Mouse (Mus musculus): Measurements from ENCODE around the gene Enpp1. TPM values are rescaled to one million over a fixed set of nuclear protein-coding genes. Genes with fewer than 3 reads are reported as not detected.

Enpp1 gene
- polyA plus RNA-seq, 1 experiment from 2014 or later = 6.3 TPM

GRCm38 (mm10) chr10:24739171-24739570, 27.2 kb upstream of the Enpp1 start:
- H3K36me3 ChIP-seq (ENCODE audit: control insufficient read depth, insufficient read depth, low read length) = no peaks in the 10 kb centered on the region
- no peak overlapping the region for H3K9ac ChIP-seq (ENCODE audit: low read depth, low read length)
- H3K4me1 ChIP-seq (ENCODE audit: control insufficient read depth, insufficient read depth, low read length) = no peaks in the 10 kb centered on the region
- 87% methylated on average over 2 of the region's 2 CpGs for WGBS (ENCODE audit: insufficient replicate concordance)
- H3K4me3 ChIP-seq (ENCODE audit: low read depth, low read length) = no peak overlapping the region
- no peaks in the 10 kb centered on the region for H3K9me3 ChIP-seq (replicated peaks; ENCODE audit: control insufficient read depth, low read length)
- no peaks in the 10 kb centered on the region for H3K27me3 ChIP-seq (ENCODE audit: control insufficient read depth, insufficient read depth, low read length)
- no peak overlapping the region for H3K4me2 ChIP-seq
- ATAC-seq (replicated peaks; ENCODE audit: insufficient number of reproducible peaks, low FRiP score, low TSS enrichment) = no peak
- no peak overlapping the region for H3K27ac ChIP-seq (ENCODE audit: low read depth, low read length)

GRCm38 (mm10) chr10:24738456-24738855, 26.5 kb upstream of the Enpp1 start:
- WGBS (ENCODE audit: insufficient replicate concordance) = 80% methylated on average over 2 of the region's 2 CpGs
- no peak for ATAC-seq (replicated peaks; ENCODE audit: insufficient number of reproducible peaks, low FRiP score, low TSS enrichment)
- Histone ChIP-seq H3K4me2 (no peak overlapping the region), H3K36me3 (ENCODE audit: control insufficient read depth, insufficient read depth, low read length) (no peaks in the 10 kb centered on the region), H3K4me3 (ENCODE audit: low read depth, low read length) (no peak overlapping the region), H3K9ac (ENCODE audit: low read depth, low read length) (no peak overlapping the region), H3K4me1 (ENCODE audit: control insufficient read depth, insufficient read depth, low read length) (no peaks in the 10 kb centered on the region), H3K9me3 (replicated peaks; ENCODE audit: control insufficient read depth, low read length) (no peaks in the 10 kb centered on the region), H3K27ac (ENCODE audit: low read depth, low read length) (no peak overlapping the region), H3K27me3 (ENCODE audit: control insufficient read depth, insufficient read depth, low read length) (no peaks in the 10 kb centered on the region)

GRCm38 (mm10) chr10:24735027-24735777, 23.2 kb upstream of the Enpp1 start:
- H3K4me1 ChIP-seq (ENCODE audit: control insufficient read depth, insufficient read depth, low read length) = peaks cover 4% of the 10 kb centered on the region; the same call in 1 of the 2 replicates
- no peak overlapping the region for H3K4me2 ChIP-seq
- no peak overlapping the region for H3K9ac ChIP-seq (ENCODE audit: low read depth, low read length)
- H3K4me3 ChIP-seq (ENCODE audit: low read depth, low read length) = no peak overlapping the region
- WGBS (ENCODE audit: insufficient replicate concordance) = 83% methylated on average over 5 of the region's 5 CpGs
- no peaks in the 10 kb centered on the region for H3K27me3 ChIP-seq (ENCODE audit: control insufficient read depth, insufficient read depth, low read length)
- H3K27ac ChIP-seq (ENCODE audit: low read depth, low read length) = no peak overlapping the region
- H3K9me3 ChIP-seq (replicated peaks; ENCODE audit: control insufficient read depth, low read length) = no peaks in the 10 kb centered on the region
- H3K36me3 ChIP-seq (ENCODE audit: control insufficient read depth, insufficient read depth, low read length) = no peaks in the 10 kb centered on the region
- ATAC-seq (replicated peaks; ENCODE audit: insufficient number of reproducible peaks, low FRiP score, low TSS enrichment) = no peak

GRCm38 (mm10) chr10:24727478-24727877, 15.5 kb upstream of the Enpp1 start:
- Histone ChIP-seq H3K4me1 (ENCODE audit: control insufficient read depth, insufficient read depth, low read length) (peaks cover 4% of the 10 kb centered on the region; the same call in 1 of the 2 replicates), H3K36me3 (ENCODE audit: control insufficient read depth, insufficient read depth, low read length) (no peaks in the 10 kb centered on the region), H3K27ac (ENCODE audit: low read depth, low read length) (no peak overlapping the region), H3K9me3 (replicated peaks; ENCODE audit: control insufficient read depth, low read length) (no peaks in the 10 kb centered on the region), H3K4me2 (no peak overlapping the region), H3K4me3 (ENCODE audit: low read depth, low read length) (no peak overlapping the region), H3K9ac (ENCODE audit: low read depth, low read length) (no peak overlapping the region), H3K27me3 (ENCODE audit: control insufficient read depth, insufficient read depth, low read length) (no peaks in the 10 kb centered on the region)
- no peak for ATAC-seq (replicated peaks; ENCODE audit: insufficient number of reproducible peaks, low FRiP score, low TSS enrichment)
- WGBS (ENCODE audit: insufficient replicate concordance) = 83% methylated on average over 4 of the region's 4 CpGs

GRCm38 (mm10) chr10:24725197-24725596, 13.2 kb upstream of the Enpp1 start:
- H3K4me1 ChIP-seq (ENCODE audit: control insufficient read depth, insufficient read depth, low read length) = no peaks in the 10 kb centered on the region
- H3K27ac ChIP-seq (ENCODE audit: low read depth, low read length) = no peak overlapping the region
- no peak overlapping the region for H3K9ac ChIP-seq (ENCODE audit: low read depth, low read length)
- H3K27me3 ChIP-seq (ENCODE audit: control insufficient read depth, insufficient read depth, low read length) = no peaks in the 10 kb centered on the region
- H3K4me2 ChIP-seq = no peak overlapping the region
- no peak for ATAC-seq (replicated peaks; ENCODE audit: insufficient number of reproducible peaks, low FRiP score, low TSS enrichment)
- no peaks in the 10 kb centered on the region for H3K36me3 ChIP-seq (ENCODE audit: control insufficient read depth, insufficient read depth, low read length)
- WGBS (ENCODE audit: insufficient replicate concordance) = 88% methylated on average over 2 of the region's 2 CpGs
- no peaks in the 10 kb centered on the region for H3K9me3 ChIP-seq (replicated peaks; ENCODE audit: control insufficient read depth, low read length)
- no peak overlapping the region for H3K4me3 ChIP-seq (ENCODE audit: low read depth, low read length)

- Histone ChIP-seq H3K27me3 (ENCODE audit: control insufficient read depth, insufficient read depth, low read length) (no peaks in the 10 kb centered on the region), H3K4me1 (ENCODE audit: control insufficient read depth, insufficient read depth, low read length) (no peaks in the 10 kb centered on the region), H3K9ac (ENCODE audit: low read depth, low read length) (no peak overlapping the region)
Observed at GRCm38 (mm10) chr10:24721841-24722240, 9.9 kb upstream of the Enpp1 start.

GRCm38 (mm10) chr10:24719383-24719782, 7.4 kb upstream of the Enpp1 start:
- no peaks in the 10 kb centered on the region for H3K27me3 ChIP-seq (ENCODE audit: control insufficient read depth, insufficient read depth, low read length)
- H3K4me3 ChIP-seq (ENCODE audit: low read depth, low read length) = no peak overlapping the region
- H3K36me3 ChIP-seq (ENCODE audit: control insufficient read depth, insufficient read depth, low read length) = no peaks in the 10 kb centered on the region
- 80% methylated on average over 4 of the region's 4 CpGs for WGBS (ENCODE audit: insufficient replicate concordance)
- H3K4me1 ChIP-seq (ENCODE audit: control insufficient read depth, insufficient read depth, low read length) = no peaks in the 10 kb centered on the region
- H3K4me2 ChIP-seq = no peak overlapping the region
- H3K27ac ChIP-seq (ENCODE audit: low read depth, low read length) = no peak overlapping the region
- no peak overlapping the region for H3K9ac ChIP-seq (ENCODE audit: low read depth, low read length)
- no peaks in the 10 kb centered on the region for H3K9me3 ChIP-seq (replicated peaks; ENCODE audit: control insufficient read depth, low read length)
- ATAC-seq (replicated peaks; ENCODE audit: insufficient number of reproducible peaks, low FRiP score, low TSS enrichment) = no peak

More at GRCm38 (mm10) chr10:24721841-24722240, 9.9 kb upstream of the Enpp1 start:
- H3K36me3 ChIP-seq (ENCODE audit: control insufficient read depth, insufficient read depth, low read length) = no peaks in the 10 kb centered on the region
- 97% methylated on average over 3 of the region's 3 CpGs for WGBS (ENCODE audit: insufficient replicate concordance)
- no peak overlapping the region for H3K4me2 ChIP-seq
- H3K27ac ChIP-seq (ENCODE audit: low read depth, low read length) = no peak overlapping the region
- ATAC-seq (replicated peaks; ENCODE audit: insufficient number of reproducible peaks, low FRiP score, low TSS enrichment) = no peak
- no peak overlapping the region for H3K4me3 ChIP-seq (ENCODE audit: low read depth, low read length)
- no peaks in the 10 kb centered on the region for H3K9me3 ChIP-seq (replicated peaks; ENCODE audit: control insufficient read depth, low read length)

GRCm38 (mm10) chr10:24718720-24719119, 6.8 kb upstream of the Enpp1 start:
- Histone ChIP-seq H3K4me1 (ENCODE audit: control insufficient read depth, insufficient read depth, low read length) (no peaks in the 10 kb centered on the region), H3K36me3 (ENCODE audit: control insufficient read depth, insufficient read depth, low read length) (no peaks in the 10 kb centered on the region), H3K9ac (ENCODE audit: low read depth, low read length) (no peak overlapping the region), H3K9me3 (replicated peaks; ENCODE audit: control insufficient read depth, low read length) (no peaks in the 10 kb centered on the region), H3K27ac (ENCODE audit: low read depth, low read length) (no peak overlapping the region), H3K27me3 (ENCODE audit: control insufficient read depth, insufficient read depth, low read length) (no peaks in the 10 kb centered on the region), H3K4me3 (ENCODE audit: low read depth, low read length) (no peak overlapping the region), H3K4me2 (no peak overlapping the region)
- WGBS (ENCODE audit: insufficient replicate concordance) = 44% methylated on average over 11 of the region's 11 CpGs
- no peak for ATAC-seq (replicated peaks; ENCODE audit: insufficient number of reproducible peaks, low FRiP score, low TSS enrichment)

GRCm38 (mm10) chr10:24718058-24718457, 6.1 kb upstream of the Enpp1 start:
- no peak overlapping the region for H3K4me2 ChIP-seq
- no peak overlapping the region for H3K27ac ChIP-seq (ENCODE audit: low read depth, low read length)
- WGBS (ENCODE audit: insufficient replicate concordance) = 43% methylated on average over 14 of the region's 14 CpGs
- no peak for ATAC-seq (replicated peaks; ENCODE audit: insufficient number of reproducible peaks, low FRiP score, low TSS enrichment)
- H3K9ac ChIP-seq (ENCODE audit: low read depth, low read length) = no peak overlapping the region
- H3K4me3 ChIP-seq (ENCODE audit: low read depth, low read length) = no peak overlapping the region
- H3K9me3 ChIP-seq (replicated peaks; ENCODE audit: control insufficient read depth, low read length) = no peaks in the 10 kb centered on the region
- H3K27me3 ChIP-seq (ENCODE audit: control insufficient read depth, insufficient read depth, low read length) = no peaks in the 10 kb centered on the region
- H3K36me3 ChIP-seq (ENCODE audit: control insufficient read depth, insufficient read depth, low read length) = no peaks in the 10 kb centered on the region
- H3K4me1 ChIP-seq (ENCODE audit: control insufficient read depth, insufficient read depth, low read length) = no peaks in the 10 kb centered on the region

Data from heart, embryonic 11.5 days (tissue).